Mouse (Mus musculus) small intestine, adult 2 months (tissue): ENCODE measurements around the gene Olfr1308.

Experiments used
- CTCF ChIP-seq: fragments of 200-500 bp; IDR thresholded peaks from 2 replicates; pipeline ENCODE4 v1.5.1; 2012; ENCODE audit warnings: low read depth, mild to moderate bottlenecking, control low read depth, inconsistent platforms, low read length, moderate library complexity, mixed read lengths; ENCODE audit not compliant: insufficient replicate concordance, insufficient read length; ENCODE audit errors: extremely low read depth
- POLR2A ChIP-seq: fragments of 200-500 bp; IDR thresholded peaks from 2 replicates; pipeline ENCODE4 v1.6.1; 2012; ENCODE audit warnings: low read depth, mild to moderate bottlenecking, control low read depth, inconsistent platforms, low read length, moderate library complexity

- TF ChIP-seq CTCF = no peak
- TF ChIP-seq POLR2A = no peak
Observed at GRCm38 (mm10) chr2:111916171-111916570, 48.6 kb downstream of the Olfr1308 start, which contains the start of gene Olfr1306.
